Mouse (Mus musculus): ENCODE results near the gene Zfp287.

Zfp287 gene

GRCm38 (mm10) chr11:62701218-62701617 is 30.5 kb downstream of the Zfp287 start:
- no peak for DNase-seq (ENCODE audit: low spot score in 2 of 2)

- DNase-seq (ENCODE audit: low spot score in 2 of 2): no peak
Measured at GRCm38 (mm10) chr11:62699749-62700148, 32.0 kb downstream of the Zfp287 start.

- no peak for DNase-seq (ENCODE audit: low spot score in 2 of 2)
Measured at GRCm38 (mm10) chr11:62695126-62695525, 36.6 kb downstream of the Zfp287 start.

GRCm38 (mm10) chr11:62693299-62694184 is 38.2 kb downstream of the Zfp287 start:
- DNase-seq (ENCODE audit: low spot score in 2 of 2): peak in 1 of 2 experiments; percentile 18

- no peak for DNase-seq (ENCODE audit: low spot score in 2 of 2)
Measured at GRCm38 (mm10) chr11:62691592-62691991, 40.1 kb downstream of the Zfp287 start.

GRCm38 (mm10) chr11:62679954-62680353 is 51.8 kb downstream of the Zfp287 start:
- no peak for DNase-seq (ENCODE audit: low spot score in 2 of 2)

- DNase-seq (ENCODE audit: low spot score in 2 of 2): no peak
Measured at GRCm38 (mm10) chr11:62678778-62679354, 52.8 kb downstream of the Zfp287 start.

- no peak for DNase-seq (ENCODE audit: low spot score in 2 of 2)
Measured at GRCm38 (mm10) chr11:62676290-62676596, 55.5 kb downstream of the Zfp287 start.

- DNase-seq (ENCODE audit: low spot score in 2 of 2): peak; percentile 55 to 63
Measured at GRCm38 (mm10) chr11:62675480-62676289, 56.0 kb downstream of the Zfp287 start.

GRCm38 (mm10) chr11:62670006-62670405 is 61.7 kb downstream of the Zfp287 start:
- no peak for DNase-seq (ENCODE audit: low spot score in 2 of 2)

- DNase-seq (ENCODE audit: low spot score in 2 of 2): no peak
Measured at GRCm38 (mm10) chr11:62669471-62669870, 62.2 kb downstream of the Zfp287 start.

- no peak for DNase-seq (ENCODE audit: low spot score in 2 of 2)
Measured at GRCm38 (mm10) chr11:62668986-62669385, 62.7 kb downstream of the Zfp287 start.

GRCm38 (mm10) chr11:62664250-62664649 is 67.5 kb downstream of the Zfp287 start:
- no peak for DNase-seq (ENCODE audit: low spot score in 2 of 2)

GRCm38 (mm10) chr11:62660885-62661284 is 70.8 kb downstream of the Zfp287 start:
- DNase-seq (ENCODE audit: low spot score in 2 of 2): no peak

GRCm38 (mm10) chr11:62652080-62652479 is 79.6 kb downstream of the Zfp287 start:
- no peak for DNase-seq (ENCODE audit: low spot score in 2 of 2)

GRCm38 (mm10) chr11:62651563-62651962 is 80.1 kb downstream of the Zfp287 start:
- DNase-seq (ENCODE audit: low spot score in 2 of 2): no peak
